Mouse (Mus musculus) megakaryocyte, embryonic 14.5 days (primary cell): ENCODE measurements around the gene Fan1. TPM values are rescaled to one million over a fixed set of nuclear protein-coding genes. Genes with fewer than 3 reads are reported as not detected.

ENCODE experiments used
- H3K27me3 ChIP-seq: replicated peaks from 2 replicates; pipeline ENCODE3; 2012; ENCODE audit warnings: inconsistent platforms
- H3K36me3 ChIP-seq: replicated peaks from 2 replicates; pipeline ENCODE3; 2012; ENCODE audit warnings: low read length, inconsistent platforms, mixed read lengths
- H3K4me1 ChIP-seq: 2 replicates; pipeline ENCODE4 v1.6.1; 2012; ENCODE audit warnings: inconsistent platforms
- H3K4me3 ChIP-seq: replicated peaks from 2 replicates; pipeline ENCODE3; 2012; ENCODE audit warnings: moderate library complexity, mild to moderate bottlenecking, inconsistent platforms
- H3K9me3 ChIP-seq: 2 replicates; pipeline ENCODE4 v1.6.1; 2012; ENCODE audit warnings: inconsistent platforms
- FLI1 ChIP-seq: IDR thresholded peaks from 2 replicates; pipeline ENCODE4 v1.6.1; 2012; ENCODE audit warnings: low read length, inconsistent platforms, mixed read lengths
- GATA1 ChIP-seq: IDR thresholded peaks from 3 replicates; pipeline ENCODE4 v1.6.1; 2012; ENCODE audit warnings: mixed read lengths, low read length, inconsistent platforms, borderline replicate concordance
- polyA plus RNA-seq: library from polyadenylated mRNA; stranded (reverse); fragments of >175 nt; gene quantifications from 2 replicates; pipeline ENCODE4 v1.2.3, GENCODE M21; 2012; ENCODE audit warnings: low replicate concordance; ENCODE audit not compliant: insufficient read depth

Fan1 gene
- 0.40 and 0.48 TPM in 2 replicates for polyA plus RNA-seq

DNA sequence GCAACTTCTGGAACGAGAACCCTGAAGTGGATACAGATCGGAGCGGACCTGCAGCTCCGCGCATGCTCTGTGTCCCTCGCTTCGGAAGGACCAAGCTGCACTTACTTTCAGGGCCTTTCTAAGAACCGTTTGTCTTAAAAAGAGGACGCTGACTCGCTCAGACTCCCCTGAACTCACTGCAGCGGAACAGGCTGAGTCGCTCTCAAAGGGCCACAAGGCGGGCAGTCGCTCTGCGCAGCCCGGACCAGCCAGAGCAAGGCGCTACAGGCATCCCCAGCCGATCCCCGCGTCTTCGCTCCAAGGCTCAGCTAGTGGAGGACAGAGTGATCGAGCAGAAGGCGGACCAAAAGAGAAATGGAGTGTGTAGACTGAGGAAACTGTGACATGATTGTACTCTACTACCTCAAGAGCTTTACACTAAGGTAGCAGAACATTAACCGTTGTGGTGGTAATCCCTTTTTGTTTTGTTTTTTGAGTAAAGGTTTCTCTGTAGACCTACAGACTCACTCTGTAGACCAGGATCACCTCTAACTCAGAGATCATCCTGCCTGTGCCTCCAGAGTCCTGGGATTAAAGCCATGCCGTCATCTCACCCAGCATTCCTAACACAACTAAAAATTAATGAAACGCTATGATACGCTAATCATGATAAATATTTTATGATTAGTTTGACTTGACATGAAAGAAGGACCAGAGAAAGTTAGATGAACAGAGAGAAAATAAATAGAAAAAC lies at the start of gene Fan1:
Gene Fan1, minus strand, starts transcription at position 266 of the 733 bp plus-strand sequence.
- H3K9me3 ChIP-seq = no peaks in the 10 kb centered on the region
- no peaks in the 10 kb centered on the region for H3K27me3 ChIP-seq
- peaks cover 18% of the 10 kb centered on the region for H3K4me1 ChIP-seq
- H3K4me3 ChIP-seq = peak within 1 kb of the TSS; percentile 92
- H3K36me3 ChIP-seq = peaks cover 71% of the 10 kb centered on the region
- TF ChIP-seq GATA1 = no peak
- no peak for TF ChIP-seq FLI1

DNA sequence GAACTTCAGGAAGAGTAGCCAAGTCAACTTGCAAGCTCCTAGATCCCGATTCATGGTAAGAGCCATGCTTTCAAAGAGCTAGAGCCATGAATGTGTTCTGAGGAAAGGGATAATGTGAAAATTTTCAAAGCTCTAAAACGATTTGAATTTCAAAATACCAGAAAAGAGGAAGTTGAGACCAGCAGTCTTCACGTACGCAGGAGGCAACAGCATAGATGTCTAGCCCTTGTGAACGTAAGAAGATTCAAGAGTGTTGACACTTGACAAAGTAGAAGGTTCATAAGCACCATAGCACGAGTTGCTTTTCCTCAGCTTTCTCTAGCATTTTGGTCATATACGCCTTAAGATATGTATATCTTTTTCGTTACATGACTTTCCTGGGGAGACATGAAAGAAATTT lies 30.1 kb upstream of the Fan1 start:
- H3K9me3 ChIP-seq = no peaks in the 10 kb centered on the region
- no peak overlapping the region for H3K4me3 ChIP-seq
- TF ChIP-seq FLI1 (no peak), GATA1 (no peak)
- H3K27me3 ChIP-seq = no peaks in the 10 kb centered on the region
- H3K36me3 ChIP-seq = peaks cover 29% of the 10 kb centered on the region
- H3K4me1 ChIP-seq = no peaks in the 10 kb centered on the region

DNA sequence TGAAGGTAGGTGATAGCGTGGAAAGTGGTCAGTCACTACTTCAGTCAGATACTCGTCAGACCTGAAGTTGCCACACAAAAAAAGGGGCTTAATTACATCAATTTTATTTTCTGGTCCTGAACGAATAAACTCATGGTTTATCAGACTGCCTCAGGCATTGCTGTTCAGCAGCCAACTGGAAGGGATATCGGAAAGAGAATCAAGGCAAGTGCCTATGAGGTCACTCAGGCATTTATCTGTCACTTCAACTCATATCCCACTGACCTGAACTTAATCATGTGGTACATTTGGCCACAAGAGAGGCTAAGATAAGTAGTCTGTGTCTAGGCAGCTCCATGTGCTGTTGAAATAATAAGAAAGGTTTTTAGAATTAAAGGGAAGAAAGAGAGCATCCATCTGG lies 28.6 kb upstream of the Fan1 start:
- Histone ChIP-seq H3K9me3 (no peaks in the 10 kb centered on the region), H3K27me3 (no peaks in the 10 kb centered on the region), H3K36me3 (peaks cover 34% of the 10 kb centered on the region), H3K4me3 (no peak overlapping the region), H3K4me1 (no peaks in the 10 kb centered on the region)
- TF ChIP-seq FLI1 = no peak
- TF ChIP-seq GATA1 = no peak

GRCm38 (mm10) chr7:64400725-64401124 lies 26.8 kb upstream of the Fan1 start:
- Histone ChIP-seq H3K4me1 (0 out of 2 replicates have a peak, but pooled peaks cover 4% of the 10 kb centered on the region), H3K36me3 (peaks cover 34% of the 10 kb centered on the region), H3K27me3 (no peaks in the 10 kb centered on the region), H3K9me3 (no peaks in the 10 kb centered on the region), H3K4me3 (no peak overlapping the region)
- TF ChIP-seq GATA1 (no peak), FLI1 (no peak)

DNA sequence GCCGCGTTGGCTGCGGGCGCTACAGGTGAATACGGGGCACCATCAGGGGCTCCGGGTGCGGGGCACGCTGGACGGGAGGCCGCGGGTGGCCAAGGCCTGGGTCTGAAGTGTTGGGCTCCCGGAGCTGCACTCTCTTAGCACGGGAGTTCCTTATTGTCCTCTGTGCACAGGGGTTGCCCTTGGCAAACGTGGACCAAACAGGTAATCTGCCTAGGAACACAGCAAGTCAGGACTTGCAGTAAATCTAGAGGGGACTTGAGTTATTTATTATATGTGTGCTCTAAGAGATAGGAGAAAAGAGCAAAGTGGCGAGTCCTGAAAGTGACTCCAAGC lies 18.9 kb upstream of the Fan1 start:
- Histone ChIP-seq H3K4me3 (peak overlapping the region; percentile 97), H3K9me3 (no peaks in the 10 kb centered on the region), H3K27me3 (no peaks in the 10 kb centered on the region), H3K36me3 (peaks cover 30% of the 10 kb centered on the region), H3K4me1 (peaks cover 29% of the 10 kb centered on the region)
- no peak for TF ChIP-seq GATA1
- TF ChIP-seq FLI1 = no peak

GRCm38 (mm10) chr7:64392122-64392818 lies 18.4 kb upstream of the Fan1 start, which contains the start of the genes Mphosph10 and Mcee:
Gene Mphosph10 (minus strand): TSS chr7:64392268.
Gene Mcee (plus strand): TSS chr7:64392607.
- TF ChIP-seq FLI1 (no peak), GATA1 (no peak)
- Histone ChIP-seq H3K36me3 (peaks cover 31% of the 10 kb centered on the region), H3K4me1 (peaks cover 29% of the 10 kb centered on the region), H3K9me3 (no peaks in the 10 kb centered on the region), H3K27me3 (no peaks in the 10 kb centered on the region), H3K4me3 (peak within 1 kb of the TSS; percentile 97)

GRCm38 (mm10) chr7:64391479-64391878 lies 17.6 kb upstream of the Fan1 start:
- peak overlapping the region; percentile 97 for H3K4me3 ChIP-seq
- no peak for TF ChIP-seq GATA1
- no peak for TF ChIP-seq FLI1
- peaks cover 36% of the 10 kb centered on the region for H3K36me3 ChIP-seq
- H3K27me3 ChIP-seq = no peaks in the 10 kb centered on the region
- peaks cover 26% of the 10 kb centered on the region for H3K4me1 ChIP-seq
- H3K9me3 ChIP-seq = no peaks in the 10 kb centered on the region

DNA sequence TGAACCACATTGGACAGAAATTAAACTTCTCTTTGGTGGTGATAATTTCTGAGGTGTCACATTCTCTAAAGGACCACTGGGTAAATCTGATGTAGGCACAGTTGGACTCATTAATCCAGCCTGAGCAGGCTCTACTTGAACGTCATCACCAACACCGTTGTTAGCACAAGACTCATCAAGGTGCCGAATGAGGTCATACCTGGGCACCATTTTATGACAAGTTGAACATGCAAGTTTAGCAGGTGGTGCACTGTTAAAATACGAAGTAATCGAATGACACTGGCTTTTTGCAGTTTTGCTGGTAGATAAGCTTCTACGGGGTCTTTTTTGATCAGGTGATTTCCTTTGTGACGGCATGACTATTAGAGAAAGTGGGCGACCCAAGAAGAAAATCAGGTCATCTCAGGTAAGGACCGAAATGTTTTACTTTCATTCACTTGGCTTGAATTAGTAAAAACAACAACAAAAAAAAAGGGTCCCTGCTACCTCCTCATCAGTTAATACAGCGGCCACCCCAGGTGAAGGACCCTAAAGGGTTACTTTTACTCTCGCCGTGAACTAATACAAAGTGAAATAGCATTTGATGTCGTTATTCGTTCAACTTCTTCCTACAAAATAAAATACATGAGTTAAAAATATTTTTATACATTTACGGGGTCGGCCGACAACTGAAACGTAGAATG lies 607 bp downstream of the Fan1 start:
- Histone ChIP-seq H3K36me3 (peaks cover 71% of the 10 kb centered on the region), H3K27me3 (no peaks in the 10 kb centered on the region), H3K9me3 (no peaks in the 10 kb centered on the region), H3K4me3 (peak overlapping the region; percentile 92), H3K4me1 (peaks cover 18% of the 10 kb centered on the region)
- TF ChIP-seq FLI1 = no peak
- no peak for TF ChIP-seq GATA1

DNA sequence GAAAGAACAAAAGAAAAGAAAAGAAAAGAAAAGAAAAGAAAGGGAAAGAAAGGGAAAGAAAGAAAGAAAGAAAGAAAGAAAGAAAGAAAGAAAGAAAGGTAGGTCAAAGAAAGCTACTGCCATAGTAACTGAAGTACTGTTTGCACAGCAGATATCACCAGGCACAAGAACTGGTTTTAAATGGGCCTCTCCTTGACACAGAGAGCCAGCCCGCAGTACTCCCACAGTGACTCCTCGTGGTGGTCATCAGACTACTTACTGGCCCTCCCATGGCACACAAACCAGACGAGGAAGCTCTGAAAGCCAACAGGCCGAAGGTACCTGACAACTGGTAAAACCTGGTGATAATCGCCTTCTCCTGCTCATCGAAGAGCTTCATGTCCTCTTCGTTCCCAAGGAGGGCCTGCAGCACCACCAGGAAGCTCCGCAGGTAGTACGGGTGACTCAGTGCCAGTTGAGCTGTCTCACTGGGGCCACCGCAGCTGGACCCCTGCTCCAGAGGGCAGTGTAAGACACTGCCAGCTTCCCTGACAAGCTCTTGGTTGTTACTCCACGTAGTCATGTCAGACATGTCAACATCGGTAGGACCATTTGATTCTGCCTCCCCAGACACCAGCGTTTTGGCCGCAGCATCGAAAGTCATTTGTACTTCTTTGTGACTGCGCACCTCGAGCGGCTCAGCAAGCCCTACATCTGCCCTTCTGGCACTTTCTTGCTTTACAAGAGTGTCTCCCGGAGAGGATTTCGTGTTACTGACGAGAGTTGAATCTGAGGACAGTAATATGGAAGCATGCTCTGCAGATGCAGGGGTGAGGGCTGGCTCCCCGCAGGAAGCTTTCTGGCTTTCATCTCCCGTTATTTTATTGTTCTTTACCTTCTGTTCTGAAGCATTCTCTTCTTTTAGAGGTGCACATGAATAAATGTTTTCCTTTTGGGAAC lies 1.7 kb downstream of the Fan1 start:
- Histone ChIP-seq H3K4me3 (no peak overlapping the region), H3K27me3 (no peaks in the 10 kb centered on the region), H3K4me1 (peaks cover 18% of the 10 kb centered on the region), H3K36me3 (peaks cover 71% of the 10 kb centered on the region), H3K9me3 (no peaks in the 10 kb centered on the region)
- TF ChIP-seq GATA1 (no peak), FLI1 (no peak)
